Mouse (Mus musculus): ENCODE results near the gene B4galnt4.

- TF ChIP-seq CTCF (IDR thresholded peaks at IDR 0.05; ENCODE audit: insufficient read depth, low read depth, low read length) (no peak), POLR2A (IDR thresholded peaks at IDR 0.05; ENCODE audit: insufficient read depth, low read depth, low read length) (no peak)
Observed at GRCm38 (mm10) chr7:141057541-141057940, 3.4 kb upstream of the B4galnt4 start.
